Mouse (Mus musculus): ENCODE data around the gene Olfr315. TPM values are rescaled to one million over a fixed set of nuclear protein-coding genes. Genes with fewer than 3 reads are reported as not detected.
"Not testable (repeated sequence)": the region's sequence is repeated elsewhere in the genome, so short reads cannot be mapped to it uniquely, and the experiment has no call there.

Olfr315 gene
- polyA plus RNA-seq (2015; fragmentation: Nextera tagmentation; extraction: Ambion mirVana) = not detected in 2 replicates

- Histone ChIP-seq H3K27ac (no peak within 1 kb of the TSS), H3K4me3 (no peak within 1 kb of the TSS), H3K4me1 (no peaks in the 10 kb centered on the region), H3K9ac (no peak within 1 kb of the TSS), H3K4me2 (no peak within 1 kb of the TSS), H3K27me3 (no peaks in the 10 kb centered on the region), H3K36me3 (ENCODE audit: poor library complexity, severe bottlenecking) (no peaks in the 10 kb centered on the region), H3K9me3 (replicated peaks) (no peaks in the 10 kb centered on the region)
- ATAC-seq = no peak
Observed at GRCm38 (mm10) chr11:58772888-58773287, at the start of gene Olfr315. Gene Olfr315, plus strand, starts transcription at chr11:58773188.

- Histone ChIP-seq H3K36me3 (ENCODE audit: poor library complexity, severe bottlenecking) (no peaks in the 10 kb centered on the region), H3K4me1 (no peaks in the 10 kb centered on the region), H3K4me2 (no peak within 1 kb of the TSS), H3K9ac (no peak within 1 kb of the TSS), H3K27me3 (no peaks in the 10 kb centered on the region), H3K27ac (no peak within 1 kb of the TSS), H3K4me3 (no peak within 1 kb of the TSS), H3K9me3 (replicated peaks) (no peaks in the 10 kb centered on the region)
- ATAC-seq = no peak
Observed at GRCm38 (mm10) chr11:58723914-58724313, 49.1 kb upstream of the Olfr315 start, which contains the start of gene Olfr318. Gene Olfr318, minus strand, starts transcription at chr11:58724014.

- not testable (repeated sequence) for H3K9me3 ChIP-seq (replicated peaks); ATAC-seq
- 78% methylated on average over 6 of the region's 6 CpGs for WGBS
Observed at GRCm38 (mm10) chr11:58727896-58728650, 44.9 kb upstream of the Olfr315 start.

GRCm38 (mm10) chr11:58733372-58733771 is 39.6 kb upstream of the Olfr315 start:
- H3K9me3 ChIP-seq (replicated peaks) = no peaks in the 10 kb centered on the region
- no peak overlapping the region for H3K27ac ChIP-seq
- no peak overlapping the region for H3K4me3 ChIP-seq
- H3K9ac ChIP-seq = no peak overlapping the region
- H3K4me2 ChIP-seq = no peak overlapping the region
- no peaks in the 10 kb centered on the region for H3K4me1 ChIP-seq
- 57% methylated on average over 3 of the region's 3 CpGs for WGBS
- ATAC-seq = no peak
- H3K36me3 ChIP-seq (ENCODE audit: poor library complexity, severe bottlenecking) = no peaks in the 10 kb centered on the region
- H3K27me3 ChIP-seq = no peaks in the 10 kb centered on the region

More at GRCm38 (mm10) chr11:58727896-58728650, 44.9 kb upstream of the Olfr315 start:
- not testable (repeated sequence) for H3K9ac ChIP-seq; H3K27ac ChIP-seq; H3K4me1 ChIP-seq; H3K36me3 ChIP-seq (ENCODE audit: poor library complexity, severe bottlenecking); H3K4me3 ChIP-seq; H3K4me2 ChIP-seq; H3K27me3 ChIP-seq

- Histone ChIP-seq H3K9ac (no peak within 1 kb of the TSS), H3K27ac (no peak within 1 kb of the TSS), H3K36me3 (ENCODE audit: poor library complexity, severe bottlenecking) (no peaks in the 10 kb centered on the region), H3K9me3 (replicated peaks) (0 out of 2 replicates have a peak, but pooled peaks cover 2% of the 10 kb centered on the region), H3K4me1 (no peaks in the 10 kb centered on the region), H3K4me3 (no peak within 1 kb of the TSS), H3K27me3 (no peaks in the 10 kb centered on the region), H3K4me2 (no peak within 1 kb of the TSS)
- 83% methylated on average over 4 of the region's 4 CpGs for WGBS
- ATAC-seq = no peak
Observed at GRCm38 (mm10) chr11:58738792-58739262, 34.2 kb upstream of the Olfr315 start, which contains the start of gene Olfr317. Gene Olfr317, minus strand, starts transcription at chr11:58739212.

- H3K4me2 ChIP-seq; ATAC-seq; H3K4me1 ChIP-seq; H3K4me3 ChIP-seq; H3K36me3 ChIP-seq (ENCODE audit: poor library complexity, severe bottlenecking); H3K27ac ChIP-seq; H3K9me3 ChIP-seq (replicated peaks); H3K27me3 ChIP-seq; H3K9ac ChIP-seq: not testable (repeated sequence)
- WGBS = 80% methylated on average over 18 of the region's 18 CpGs
Observed at GRCm38 (mm10) chr11:58751096-58751495, 21.9 kb upstream of the Olfr315 start.

GRCm38 (mm10) chr11:58752434-58752833 is 20.6 kb upstream of the Olfr315 start, which contains the start of gene Olfr316:
Gene Olfr316, plus strand, starts transcription at chr11:58752734.
- Histone ChIP-seq H3K27me3 (no peaks in the 10 kb centered on the region), H3K9ac (no peak within 1 kb of the TSS), H3K4me3 (no peak within 1 kb of the TSS), H3K27ac (no peak within 1 kb of the TSS), H3K4me1 (no peaks in the 10 kb centered on the region), H3K4me2 (no peak within 1 kb of the TSS), H3K36me3 (ENCODE audit: poor library complexity, severe bottlenecking) (no peaks in the 10 kb centered on the region), H3K9me3 (replicated peaks) (no peaks in the 10 kb centered on the region)
- ATAC-seq = no peak
- WGBS = 94% methylated on average over 2 of the region's 2 CpGs

- Histone ChIP-seq H3K4me3 (no peak within 1 kb of the TSS), H3K9ac (no peak within 1 kb of the TSS), H3K27ac (no peak within 1 kb of the TSS), H3K27me3 (no peaks in the 10 kb centered on the region), H3K4me2 (no peak within 1 kb of the TSS), H3K36me3 (ENCODE audit: poor library complexity, severe bottlenecking) (no peaks in the 10 kb centered on the region), H3K4me1 (no peaks in the 10 kb centered on the region), H3K9me3 (replicated peaks) (no peaks in the 10 kb centered on the region)
- no peak for ATAC-seq
- WGBS = 79% methylated on average over 6 of the region's 6 CpGs
Observed at GRCm38 (mm10) chr11:58782480-58783089, 9.6 kb downstream of the Olfr315 start, which contains the start of gene Olfr314. Gene Olfr314, plus strand, starts transcription at chr11:58782952.

- H3K4me1 ChIP-seq = peaks cover under 1% of the 10 kb centered on the region
- no peak overlapping the region for H3K4me2 ChIP-seq
- 79% methylated on average over 2 of the region's 2 CpGs for WGBS
- ATAC-seq = no peak
- no peak overlapping the region for H3K27ac ChIP-seq
- no peaks in the 10 kb centered on the region for H3K9me3 ChIP-seq (replicated peaks)
- no peak overlapping the region for H3K9ac ChIP-seq
- no peak overlapping the region for H3K4me3 ChIP-seq
- H3K36me3 ChIP-seq (ENCODE audit: poor library complexity, severe bottlenecking) = no peaks in the 10 kb centered on the region
- H3K27me3 ChIP-seq = no peaks in the 10 kb centered on the region
Observed at GRCm38 (mm10) chr11:58784182-58784581, 11.2 kb downstream of the Olfr315 start.

- no peak for ATAC-seq
- WGBS = 93% methylated on average over 10 of the region's 10 CpGs
- no peak overlapping the region for H3K9ac ChIP-seq
- no peaks in the 10 kb centered on the region for H3K27me3 ChIP-seq
- H3K4me1 ChIP-seq = peaks cover 5% of the 10 kb centered on the region
- H3K27ac ChIP-seq = no peak overlapping the region
- H3K4me3 ChIP-seq = no peak overlapping the region
- H3K36me3 ChIP-seq (ENCODE audit: poor library complexity, severe bottlenecking) = no peaks in the 10 kb centered on the region
- H3K4me2 ChIP-seq = no peak overlapping the region
- H3K9me3 ChIP-seq (replicated peaks) = no peaks in the 10 kb centered on the region
Observed at GRCm38 (mm10) chr11:58787651-58788050, 14.7 kb downstream of the Olfr315 start.

- H3K4me2 ChIP-seq = no peak overlapping the region
- no peaks in the 10 kb centered on the region for H3K27me3 ChIP-seq
- H3K9me3 ChIP-seq (replicated peaks) = no peaks in the 10 kb centered on the region
- H3K27ac ChIP-seq = no peak overlapping the region
- 84% methylated on average over 8 of the region's 8 CpGs for WGBS
- H3K4me3 ChIP-seq = no peak overlapping the region
- H3K36me3 ChIP-seq (ENCODE audit: poor library complexity, severe bottlenecking) = no peaks in the 10 kb centered on the region
- H3K9ac ChIP-seq = no peak overlapping the region
- H3K4me1 ChIP-seq = peaks cover 5% of the 10 kb centered on the region
- ATAC-seq = no peak
Observed at GRCm38 (mm10) chr11:58788346-58788745, 15.4 kb downstream of the Olfr315 start.

GRCm38 (mm10) chr11:58789532-58789931 is 16.5 kb downstream of the Olfr315 start:
- ATAC-seq = no peak
- Histone ChIP-seq H3K9ac (no peak overlapping the region), H3K4me3 (no peak overlapping the region), H3K36me3 (ENCODE audit: poor library complexity, severe bottlenecking) (no peaks in the 10 kb centered on the region), H3K4me2 (no peak overlapping the region), H3K9me3 (replicated peaks) (no peaks in the 10 kb centered on the region), H3K27ac (no peak overlapping the region), H3K27me3 (no peaks in the 10 kb centered on the region), H3K4me1 (peaks cover 5% of the 10 kb centered on the region)
- WGBS = 20% methylated on average over 3 of the region's 3 CpGs
